Mouse (Mus musculus) kidney, postnatal 4 days (tissue): ENCODE results near the gene Idh3g.
"Not testable (repeated sequence)": the region's sequence is repeated elsewhere in the genome, so short reads cannot be mapped to it uniquely, and the experiment has no call there.

Experiments used
- DNase-seq, 2 experiments: peaks; one replicate each; pipeline ENCODE4 v3.0.0; 2021; ENCODE audit warnings: mixed read lengths in 2 of 2

The Idh3g gene

GRCm38 (mm10) chrX:73756334-73757140 lies 30.2 kb downstream of the Idh3g start, which contains the start of gene Plxnb3:
TSS of gene Plxnb3 (plus strand) at chrX:73757090.
- DNase-seq = no peak

- DNase-seq = no peak
Measured at GRCm38 (mm10) chrX:73748977-73749376, 37.7 kb downstream of the Idh3g start.

GRCm38 (mm10) chrX:73744774-73745481 lies 41.8 kb downstream of the Idh3g start:
- DNase-seq = no peak

- not testable (repeated sequence) for DNase-seq
Measured at GRCm38 (mm10) chrX:73739841-73740240, 46.9 kb downstream of the Idh3g start.

- DNase-seq = no peak
Measured at GRCm38 (mm10) chrX:73739151-73739550, 47.5 kb downstream of the Idh3g start.

- peak in 1 of 2 experiments; percentile 14 for DNase-seq
Measured at GRCm38 (mm10) chrX:73738155-73738554, 48.5 kb downstream of the Idh3g start.

GRCm38 (mm10) chrX:73730908-73731307 lies 55.8 kb downstream of the Idh3g start:
- no peak for DNase-seq
